Mouse (Mus musculus) bone marrow macrophage, adult 2 months (primary cell): ENCODE results near the gene Arfgap2. TPM values are rescaled to one million over a fixed set of nuclear protein-coding genes. Genes with fewer than 3 reads are reported as not detected.
A peak's percentile ranks its signal among the peaks of the same experiment; 100 is the strongest.

ENCODE experiments used
- H3K27ac ChIP-seq: 2 replicates; pipeline ENCODE4 v1.5.1; 2012; ENCODE audit warnings: low read depth, low read length; ENCODE audit not compliant: insufficient read depth
- H3K4me1 ChIP-seq: 2 replicates; pipeline ENCODE4 v1.6.1; 2012; ENCODE audit warnings: low read length; ENCODE audit not compliant: control insufficient read depth, insufficient read depth
- H3K4me3 ChIP-seq: 2 replicates; pipeline ENCODE4 v1.5.1; 2012; ENCODE audit warnings: mild to moderate bottlenecking, low read length, moderate library complexity; ENCODE audit not compliant: insufficient read depth
- CTCF ChIP-seq: IDR thresholded peaks from 2 replicates; pipeline ENCODE4 v1.5.1; 2012; ENCODE audit warnings: low read depth, mild to moderate bottlenecking, low read length, moderate library complexity
- POLR2A ChIP-seq: IDR thresholded peaks from 2 replicates; pipeline ENCODE4 v1.6.1; 2012; ENCODE audit warnings: mild to moderate bottlenecking, low read depth, low read length, borderline replicate concordance
- polyA plus RNA-seq: library from polyadenylated mRNA; stranded (reverse); fragments of >200 nt; gene quantifications from 2 replicates; pipeline ENCODE4 v1.2.4, GENCODE M21; 2012; ENCODE audit not compliant: missing spikeins, insufficient read depth, insufficient read length

Arfgap2 gene
- 52.3 TPM in 2 replicates for polyA plus RNA-seq

GRCm38 (mm10) chr2:91264711-91265681 is at the start of gene Arfgap2:
Gene Arfgap2 (plus strand): TSS chr2:91264974.
- peak within 1 kb of the TSS; percentile 80 for H3K27ac ChIP-seq
- H3K4me1 ChIP-seq: peaks cover 10% of the 10 kb centered on the region
- TF ChIP-seq POLR2A: no peak
- no peak for TF ChIP-seq CTCF

GRCm38 (mm10) chr2:91217032-91217431 is 47.7 kb upstream of the Arfgap2 start:
- H3K27ac ChIP-seq: no peak overlapping the region
- H3K4me3 ChIP-seq: no peak overlapping the region
- H3K4me1 ChIP-seq: no peaks in the 10 kb centered on the region
- TF ChIP-seq POLR2A (no peak), CTCF (no peak)

More at GRCm38 (mm10) chr2:91264711-91265681, at the start of gene Arfgap2:
- peak within 1 kb of the TSS; percentile 84 for H3K4me3 ChIP-seq

GRCm38 (mm10) chr2:91220501-91220900 is 44.3 kb upstream of the Arfgap2 start:
- Histone ChIP-seq H3K4me1 (no peaks in the 10 kb centered on the region), H3K4me3 (no peak overlapping the region), H3K27ac (no peak overlapping the region)
- TF ChIP-seq CTCF: no peak
- TF ChIP-seq POLR2A: no peak

- H3K4me3 ChIP-seq: no peak overlapping the region
- no peak overlapping the region for H3K27ac ChIP-seq
- TF ChIP-seq POLR2A (no peak), CTCF (no peak)
- 0 out of 2 replicates have a peak, but pooled peaks cover 2% of the 10 kb centered on the region for H3K4me1 ChIP-seq
These were observed 41.2 kb upstream of the Arfgap2 start for GRCm38 (mm10) chr2:91223614-91224013.

- Histone ChIP-seq H3K4me3 (no peak overlapping the region), H3K27ac (no peak overlapping the region), H3K4me1 (0 out of 2 replicates have a peak, but pooled peaks cover 2% of the 10 kb centered on the region)
- no peak for TF ChIP-seq CTCF
- TF ChIP-seq POLR2A: no peak
These were observed 35.0 kb upstream of the Arfgap2 start for GRCm38 (mm10) chr2:91229735-91230134.

GRCm38 (mm10) chr2:91236601-91237510 is 27.9 kb upstream of the Arfgap2 start, which contains the start of gene Ddb2:
Gene Ddb2 (minus strand): TSS chr2:91236982.
- Histone ChIP-seq H3K27ac (peak within 1 kb of the TSS; percentile 88), H3K4me1 (peaks cover 6% of the 10 kb centered on the region), H3K4me3 (peak within 1 kb of the TSS; percentile 79)
- no peak for TF ChIP-seq POLR2A

- H3K4me1 ChIP-seq: peaks cover 13% of the 10 kb centered on the region
- peak overlapping the region; percentile 88 for H3K27ac ChIP-seq
- peak overlapping the region; percentile 59 for H3K4me3 ChIP-seq
These were observed 27.2 kb upstream of the Arfgap2 start for GRCm38 (mm10) chr2:91237511-91238080.

- Histone ChIP-seq H3K27ac (no peak overlapping the region), H3K4me3 (no peak overlapping the region), H3K4me1 (peaks cover 14% of the 10 kb centered on the region)
- TF ChIP-seq CTCF: no peak
- TF ChIP-seq POLR2A: no peak
These were observed 22.2 kb upstream of the Arfgap2 start for GRCm38 (mm10) chr2:91242547-91242946.

- Histone ChIP-seq H3K27ac (no peak overlapping the region), H3K4me1 (peaks cover 16% of the 10 kb centered on the region), H3K4me3 (no peak overlapping the region)
- TF ChIP-seq POLR2A (no peak), CTCF (no peak)
These were observed 21.4 kb upstream of the Arfgap2 start for GRCm38 (mm10) chr2:91243416-91243815.
